Mouse (Mus musculus) stomach, embryonic 14.5 days (tissue): ENCODE results near the gene Olig3. TPM values are rescaled to one million over a fixed set of nuclear protein-coding genes. Genes with fewer than 3 reads are reported as not detected.
"Not testable (repeated sequence)": the region's sequence is repeated elsewhere in the genome, so short reads cannot be mapped to it uniquely, and the experiment has no call there.

Experiments
- ATAC-seq: fragments of 200-750 bp; cut with Nextera tagmentation; 2 replicates; pipeline ENCODE4 v1.8.0; 2017; ENCODE audit warnings: low read depth, moderate TSS enrichment; ENCODE audit not compliant: insufficient number of reproducible peaks, insufficient read depth, low FRiP score
- H3K27ac ChIP-seq: fragments of 300-500 bp; sonication (generic); 2 replicates; pipeline ENCODE4 v1.5.1; 2014; ENCODE audit warnings: mild to moderate bottlenecking, low read length, moderate library complexity, mixed read lengths
- H3K27me3 ChIP-seq: fragments of 300-500 bp; sonication (generic); 2 replicates; pipeline ENCODE4 v1.6.1; 2014; ENCODE audit warnings: low read length, control low read depth, mixed read lengths; ENCODE audit not compliant: control insufficient read depth, insufficient read depth
- H3K36me3 ChIP-seq: fragments of 300-500 bp; sonication (generic); 2 replicates; pipeline ENCODE4 v1.6.1; 2014; ENCODE audit warnings: mild to moderate bottlenecking, control low read depth, low read length, moderate library complexity, mixed read lengths; ENCODE audit not compliant: control insufficient read depth, insufficient read depth
- H3K4me1 ChIP-seq: fragments of 300-500 bp; sonication (generic); 2 replicates; pipeline ENCODE4 v1.6.1; 2014; ENCODE audit warnings: low read length, control low read depth, mixed read lengths; ENCODE audit not compliant: control insufficient read depth, insufficient read depth
- H3K4me2 ChIP-seq: fragments of 300-500 bp; sonication (generic); replicated peaks from 2 replicates; pipeline ENCODE4 v1.6.1; 2014; ENCODE audit warnings: low read depth, low read length, control low read depth
- H3K4me3 ChIP-seq: fragments of 300-500 bp; sonication (generic); 2 replicates; pipeline ENCODE4 v1.5.1; 2014; ENCODE audit warnings: low read depth, low read length, control low read depth
- H3K9ac ChIP-seq: fragments of 300-500 bp; sonication (generic); replicated peaks from 2 replicates; pipeline ENCODE4 v1.6.1; 2014; ENCODE audit warnings: low read depth, mild to moderate bottlenecking, control low read depth, low read length, moderate library complexity, mixed read lengths
- H3K9me3 ChIP-seq: fragments of 300-500 bp; sonication (generic); 2 replicates; pipeline ENCODE4 v1.6.1; 2016; ENCODE audit warnings: low read depth, low read length, control low read depth; ENCODE audit not compliant: control insufficient read depth
- WGBS: fragments of 180-500 bp; shearing (Covaris S2); extraction: QIAGEN DNeasy Blood & Tissue Kit; methylation state at CpG from one replicate; pipeline ENCODE4 v1.1.7; 2014; 5-methylcytosine and 5-hydroxymethylcytosine counted together
- polyA plus RNA-seq: library from polyadenylated mRNA; unstranded; fragments of >200 nt; fragmentation: Nextera tagmentation; extraction: Ambion mirVana; gene quantifications from 2 replicates; pipeline ENCODE4 v1.2.1, GENCODE M21; 2014

Gene Olig3
- polyA plus RNA-seq, 1 experiment from 2014 or later: not detected

- H3K9me3 ChIP-seq: no peaks in the 10 kb centered on the region
- H3K4me2 ChIP-seq: no peak overlapping the region
- H3K36me3 ChIP-seq: no peaks in the 10 kb centered on the region
- WGBS: 49% methylated on average over 3 of the region's 3 CpGs
- no peaks in the 10 kb centered on the region for H3K27me3 ChIP-seq
- no peak for ATAC-seq
- H3K9ac ChIP-seq: no peak overlapping the region
- no peak overlapping the region for H3K4me3 ChIP-seq
- no peak overlapping the region for H3K27ac ChIP-seq
- H3K4me1 ChIP-seq: no peaks in the 10 kb centered on the region
These were observed 13.8 kb downstream of the Olig3 start for GRCm38 (mm10) chr10:19370146-19370545.

- Histone ChIP-seq H3K4me1 (no peaks in the 10 kb centered on the region), H3K9ac (no peak overlapping the region), H3K27me3 (no peaks in the 10 kb centered on the region), H3K36me3 (no peaks in the 10 kb centered on the region), H3K27ac (no peak overlapping the region), H3K4me2 (no peak overlapping the region), H3K9me3 (no peaks in the 10 kb centered on the region), H3K4me3 (no peak overlapping the region)
- no peak for ATAC-seq
- 71% methylated on average over 5 of the region's 5 CpGs for WGBS
These were observed 15.9 kb downstream of the Olig3 start for GRCm38 (mm10) chr10:19372263-19372662.

- Histone ChIP-seq H3K9me3 (peaks cover under 1% of the 10 kb centered on the region; the same call in 1 of the 2 replicates), H3K9ac (no peak overlapping the region), H3K4me2 (no peak overlapping the region), H3K27me3 (no peaks in the 10 kb centered on the region), H3K36me3 (no peaks in the 10 kb centered on the region), H3K4me1 (no peaks in the 10 kb centered on the region), H3K27ac (no peak overlapping the region), H3K4me3 (no peak overlapping the region)
- no peak for ATAC-seq
- WGBS: 60% methylated on average over 7 of the region's 7 CpGs
These were observed 17.5 kb downstream of the Olig3 start for GRCm38 (mm10) chr10:19373797-19374196.

GRCm38 (mm10) chr10:19374311-19374710 is 18.0 kb downstream of the Olig3 start:
- H3K36me3 ChIP-seq: no peaks in the 10 kb centered on the region
- no peak for ATAC-seq
- no peaks in the 10 kb centered on the region for H3K4me1 ChIP-seq
- H3K9ac ChIP-seq: no peak overlapping the region
- H3K27ac ChIP-seq: no peak overlapping the region
- no peak overlapping the region for H3K4me3 ChIP-seq
- no peak overlapping the region for H3K4me2 ChIP-seq
- 77% methylated on average over 3 of the region's 3 CpGs for WGBS
- H3K27me3 ChIP-seq: no peaks in the 10 kb centered on the region
- peaks cover 4% of the 10 kb centered on the region; the same call in 1 of the 2 replicates for H3K9me3 ChIP-seq

GRCm38 (mm10) chr10:19375838-19376237 is 19.5 kb downstream of the Olig3 start:
- Histone ChIP-seq H3K27ac (no peak overlapping the region), H3K36me3 (no peaks in the 10 kb centered on the region), H3K27me3 (no peaks in the 10 kb centered on the region), H3K4me3 (no peak overlapping the region), H3K4me1 (no peaks in the 10 kb centered on the region), H3K9me3 (peaks cover 4% of the 10 kb centered on the region; the same call in 1 of the 2 replicates), H3K9ac (no peak overlapping the region), H3K4me2 (no peak overlapping the region)
- no peak for ATAC-seq
- 87% methylated on average over 2 of the region's 2 CpGs for WGBS

GRCm38 (mm10) chr10:19380971-19381370 is 24.6 kb downstream of the Olig3 start:
- H3K9me3 ChIP-seq, H3K27me3 ChIP-seq, H3K9ac ChIP-seq, H3K36me3 ChIP-seq, H3K4me1 ChIP-seq, H3K4me3 ChIP-seq, H3K4me2 ChIP-seq, ATAC-seq, H3K27ac ChIP-seq: not testable (repeated sequence)
- WGBS: 94% methylated on average over 1 of the region's 1 CpGs

- H3K27ac ChIP-seq: no peak overlapping the region
- ATAC-seq: no peak
- WGBS: 85% methylated on average over 3 of the region's 3 CpGs
These were observed 27.8 kb downstream of the Olig3 start for GRCm38 (mm10) chr10:19384176-19384575.

GRCm38 (mm10) chr10:19391819-19392218 is 35.5 kb downstream of the Olig3 start:
- Histone ChIP-seq H3K27me3 (no peaks in the 10 kb centered on the region), H3K9ac (no peak overlapping the region), H3K27ac (no peak overlapping the region), H3K4me1 (no peaks in the 10 kb centered on the region), H3K9me3 (no peaks in the 10 kb centered on the region), H3K4me3 (no peak overlapping the region), H3K36me3 (no peaks in the 10 kb centered on the region), H3K4me2 (no peak overlapping the region)
- 85% methylated on average over 4 of the region's 4 CpGs for WGBS
- no peak for ATAC-seq

More at GRCm38 (mm10) chr10:19384176-19384575, 27.8 kb downstream of the Olig3 start:
- no peak overlapping the region for H3K4me2 ChIP-seq
- H3K9ac ChIP-seq: no peak overlapping the region
- H3K36me3 ChIP-seq: no peaks in the 10 kb centered on the region
- H3K4me3 ChIP-seq: no peak overlapping the region
- no peaks in the 10 kb centered on the region; the same call in 1 of the 2 replicates for H3K9me3 ChIP-seq
- H3K27me3 ChIP-seq: no peaks in the 10 kb centered on the region
- H3K4me1 ChIP-seq: no peaks in the 10 kb centered on the region

GRCm38 (mm10) chr10:19396485-19397137 is 40.3 kb downstream of the Olig3 start:
- ATAC-seq: no peak
- 52% methylated on average over 9 of the region's 9 CpGs for WGBS
- Histone ChIP-seq H3K9ac (no peak overlapping the region), H3K4me2 (no peak overlapping the region), H3K9me3 (no peaks in the 10 kb centered on the region), H3K27me3 (no peaks in the 10 kb centered on the region), H3K4me1 (no peaks in the 10 kb centered on the region), H3K4me3 (no peak overlapping the region), H3K27ac (no peak overlapping the region), H3K36me3 (no peaks in the 10 kb centered on the region)
